In genomic region chr8:121809524-121810155, GRCm38 (mm10) we compare ENCODE assay signal across 16 mouse cellular contexts. TPM values are rescaled to one million over a fixed set of nuclear protein-coding genes. Genes with fewer than 3 reads are reported as not detected.
DNase-seq lines count a peak whose midpoint lies in the region; ATAC-seq and TF ChIP-seq lines count a peak whose summit lies in the region.
"Had no signal": no experiment of that assay in that cellular context is flagged by ENCODE, and none has a peak within 500 bp of the region (broad histone marks: within the 10 kb centered on the region; RNA-seq: fewer than 3 reads in every experiment).

No protein-coding gene starts in this region.

- no peak overlapping the region for H3K4me2 ChIP-seq in stomach, postnatal 0 days (replicated peaks; ENCODE audit: low read depth)
- H3K4me2 ChIP-seq: embryonic facial prominence, embryonic 13.5 days; hindbrain, embryonic 15.5 days; midbrain, embryonic 15.5 days had no signal

- peak; percentile 65 to 78 for DNase-seq in frontal cortex, adult 2 months (ENCODE audit: extremely low spot score in 1 of 2, low spot score in 1 of 2)
- DNase-seq in frontal cortex, postnatal 25 days (ENCODE audit: low spot score in 2 of 2), result no peak
- peak; percentile 84 for DNase-seq in right cerebral cortex, adult 18-20 months
- DNase-seq in right cerebral cortex, postnatal 4 days, result no peak
- peak; percentile 68 to 69 for DNase-seq in right cerebral cortex, adult 2 months (ENCODE audit: low spot score in 2 of 2)
- no peak for DNase-seq in embryonic facial prominence, embryonic 10.5 days (ENCODE audit: low spot score)
- no peak for DNase-seq in stomach, postnatal 0 days (ENCODE audit: low spot score)
- DNase-seq: cerebellum, adult 2 months; lung, postnatal 10 days; thymus, adult 18-20 months had no signal

- no peak overlapping the region for H3K9ac ChIP-seq in stomach, postnatal 0 days (ENCODE audit: low read length)
- H3K9ac ChIP-seq: embryonic facial prominence, embryonic 13.5 days; hindbrain, embryonic 15.5 days; midbrain, embryonic 15.5 days had no signal

- no peak for ATAC-seq in stomach, postnatal 0 days (ENCODE audit: low FRiP score, low TSS enrichment)
- ATAC-seq: activated CD4-positive, CD25-positive, alpha-beta regulatory T cell, adult 4 months; intestine, embryonic 16.5 days; midbrain, embryonic 15.5 days; Patski had no signal

- H3K36me3 ChIP-seq in embryonic facial prominence, embryonic 10.5 days (replicated peaks), result peaks cover 91% of the 10 kb centered on the region
- peaks cover 5% of the 10 kb centered on the region for H3K36me3 ChIP-seq in stomach, postnatal 0 days (ENCODE audit: control insufficient read depth, insufficient read depth, low read length)

- no peak for TF ChIP-seq EP300 in stomach, postnatal 0 days (optimal IDR thresholded peaks at IDR 0.05)

- no peaks in the 10 kb centered on the region for H3K9me3 ChIP-seq in embryonic facial prominence, embryonic 10.5 days
- no peaks in the 10 kb centered on the region for H3K9me3 ChIP-seq in stomach, postnatal 0 days (ENCODE audit: control insufficient read depth, low read length)
- H3K9me3 ChIP-seq: embryonic facial prominence, embryonic 13.5 days; hindbrain, embryonic 15.5 days; midbrain, embryonic 15.5 days had no signal

- H3K27me3 ChIP-seq in embryonic facial prominence, embryonic 10.5 days (replicated peaks; ENCODE audit: low read depth, poor library complexity, severe bottlenecking), result no peaks in the 10 kb centered on the region
- no peaks in the 10 kb centered on the region for H3K27me3 ChIP-seq in stomach, postnatal 0 days (ENCODE audit: control insufficient read depth, insufficient read depth, low read length)
- H3K27me3 ChIP-seq: embryonic facial prominence, embryonic 13.5 days; hindbrain, embryonic 15.5 days; midbrain, embryonic 15.5 days; Patski had no signal

- TF ChIP-seq CTCF in stomach, postnatal 0 days (IDR thresholded peaks at IDR 0.05; ENCODE audit: low read depth), result no peak

- H3K4me1 ChIP-seq in embryonic facial prominence, embryonic 10.5 days, result no peaks in the 10 kb centered on the region
- H3K4me1 ChIP-seq in stomach, postnatal 0 days (replicated peaks; ENCODE audit: control insufficient read depth, insufficient read depth), result no peaks in the 10 kb centered on the region
- H3K4me1 ChIP-seq: hindbrain, embryonic 15.5 days; midbrain, embryonic 15.5 days had no signal

- H3K27ac ChIP-seq in embryonic facial prominence, embryonic 10.5 days (replicated peaks), result no peak overlapping the region
- H3K27ac ChIP-seq in stomach, postnatal 0 days (replicated peaks), result no peak overlapping the region
- H3K27ac ChIP-seq: embryonic facial prominence, embryonic 13.5 days; hindbrain, embryonic 15.5 days; midbrain, embryonic 15.5 days had no signal

- H3K4me3 ChIP-seq in embryonic facial prominence, embryonic 10.5 days, result no peak overlapping the region
- H3K4me3 ChIP-seq in stomach, postnatal 0 days (ENCODE audit: low read depth, low read length), result no peak overlapping the region
- H3K4me3 ChIP-seq: embryonic facial prominence, embryonic 13.5 days; hindbrain, embryonic 15.5 days; midbrain, embryonic 15.5 days had no signal

- WGBS in embryonic facial prominence, embryonic 10.5 days, result 93% methylated on average over 11 of the region's 11 CpGs
- WGBS in stomach, postnatal 0 days, result 90% methylated on average over 11 of the region's 11 CpGs

RNA-seq across cellular contexts. Expression of gene Klhdc4, which starts 19.7 kb away (rescaled TPM):
- 44.5 and 50.3 TPM in 2 replicates for polyA plus RNA-seq in frontal cortex, adult 2 months (2012; rRNA removed)
- 67.3 and 71.2 TPM in 2 replicates for polyA plus RNA-seq in embryonic facial prominence, embryonic 10.5 days (2016; fragmentation: Nextera tagmentation; extraction: Ambion mirVana)
- 13.7 and 14.7 TPM in 2 replicates for polyA plus RNA-seq in stomach, postnatal 0 days (2015; fragmentation: Nextera tagmentation; extraction: Ambion mirVana)

Comparison
In these comparisons a context has a peak if more than half of its experiments do, and no peak if none do; other contexts are left out.
1. DNase-seq: peak in frontal cortex, adult 2 months (2 of 2), right cerebral cortex, adult 18-20 months (single experiment) and right cerebral cortex, adult 2 months (2 of 2); none in frontal cortex, postnatal 25 days (0 of 2), right cerebral cortex, postnatal 4 days (single experiment), embryonic facial prominence, embryonic 10.5 days (single experiment) and stomach, postnatal 0 days (single experiment).